Mouse (Mus musculus): ENCODE measurements around the gene Usp29.
A peak's percentile ranks its signal among the peaks of the same experiment; 100 is the strongest.
"Not testable (repeated sequence)": the region's sequence is repeated elsewhere in the genome, so short reads cannot be mapped to it uniquely, and the experiment has no call there.

The Usp29 gene

DNA sequence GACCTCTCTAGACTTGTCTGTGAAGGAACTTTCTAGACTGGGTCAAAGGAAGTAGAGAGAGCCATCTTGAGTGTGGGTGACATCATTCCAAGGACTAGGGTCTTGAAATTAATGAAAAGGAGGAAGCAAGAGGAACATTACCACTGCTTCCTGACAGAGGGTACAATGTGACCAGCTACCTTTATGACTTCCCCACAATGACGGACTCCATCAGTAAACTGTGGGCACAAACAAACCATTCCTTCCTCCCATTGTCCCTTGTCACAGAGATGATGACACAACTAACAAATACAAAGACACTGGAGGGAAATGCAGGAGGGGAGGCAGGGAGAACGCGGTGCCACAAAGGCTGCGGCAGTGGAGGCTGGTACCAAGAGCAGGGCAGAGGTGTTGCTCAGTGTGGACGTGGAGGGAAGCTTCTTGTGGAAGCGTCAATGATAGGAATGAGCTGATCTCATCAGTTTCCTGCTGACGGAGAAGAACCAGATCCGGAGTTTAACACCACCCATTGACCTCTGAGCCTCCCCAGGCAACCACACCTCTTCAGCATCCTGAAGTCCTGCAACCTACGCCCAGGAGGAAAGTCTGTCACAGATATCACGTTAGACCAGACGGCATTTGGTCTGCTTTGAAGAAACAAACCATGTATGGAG is 149.3 kb downstream of the Usp29 start:
- DNase-seq = no peak

- not testable (repeated sequence) for DNase-seq
Measured at GRCm38 (mm10) chr7:6880918-6881317, 150.5 kb downstream of the Usp29 start.

- DNase-seq = no peak
Measured at GRCm38 (mm10) chr7:6881473-6882046, 151.2 kb downstream of the Usp29 start.

DNA sequence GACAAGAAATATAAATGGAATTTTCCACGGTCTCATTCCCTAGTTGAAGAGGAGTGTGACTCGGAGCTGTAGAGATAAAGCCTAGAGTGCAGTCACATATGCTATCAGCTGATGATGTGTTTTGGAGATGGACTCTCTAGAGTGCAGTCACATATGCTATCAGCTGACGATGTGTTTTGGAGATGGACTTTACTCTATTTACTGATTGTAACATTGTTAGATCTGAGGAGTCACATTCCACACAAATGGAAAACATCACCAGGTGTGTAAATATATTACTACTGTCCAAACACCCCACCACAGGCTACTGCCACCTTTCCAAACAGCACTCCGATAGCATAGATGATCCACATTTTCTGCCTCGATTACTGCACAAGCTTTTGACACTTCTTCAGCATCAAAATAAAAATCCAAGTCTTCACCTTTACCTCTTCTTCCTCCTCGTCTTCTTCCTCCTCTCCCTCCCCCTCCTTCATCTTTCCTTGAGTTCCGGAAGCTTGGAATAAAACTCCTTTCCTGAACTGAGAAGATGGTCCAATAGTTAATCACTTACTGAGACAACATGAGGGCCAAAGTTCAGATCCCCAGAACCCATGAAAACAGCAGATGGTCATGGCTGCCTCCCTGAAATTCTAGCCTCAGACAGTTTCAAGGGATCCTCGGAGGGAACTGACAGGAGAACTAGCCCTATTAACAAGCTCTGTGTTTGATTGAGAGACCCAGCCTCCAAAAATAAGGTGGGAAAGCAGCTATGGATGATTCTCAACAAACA is 153.2 kb downstream of the Usp29 start:
- DNase-seq = no peak

DNA sequence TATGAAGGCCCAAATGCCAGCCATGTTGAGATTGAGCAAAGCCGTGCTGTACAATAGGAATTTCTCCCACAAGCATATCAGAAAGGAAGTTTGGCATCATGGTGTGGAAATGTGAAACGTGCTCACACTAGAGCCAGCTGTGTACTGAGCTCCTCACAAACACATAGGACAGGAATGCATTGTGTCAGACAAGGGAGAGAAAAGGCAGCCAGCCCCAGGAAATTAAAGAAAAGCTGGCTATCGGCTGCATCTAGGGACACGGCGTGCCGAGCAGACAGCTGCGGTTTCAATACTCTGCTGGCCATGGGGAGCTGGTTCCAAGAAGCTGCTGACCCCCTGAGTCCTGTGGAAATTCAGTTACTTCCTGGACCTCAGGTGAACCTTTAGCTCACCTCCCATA is 155.0 kb downstream of the Usp29 start:
- DNase-seq = no peak

DNA sequence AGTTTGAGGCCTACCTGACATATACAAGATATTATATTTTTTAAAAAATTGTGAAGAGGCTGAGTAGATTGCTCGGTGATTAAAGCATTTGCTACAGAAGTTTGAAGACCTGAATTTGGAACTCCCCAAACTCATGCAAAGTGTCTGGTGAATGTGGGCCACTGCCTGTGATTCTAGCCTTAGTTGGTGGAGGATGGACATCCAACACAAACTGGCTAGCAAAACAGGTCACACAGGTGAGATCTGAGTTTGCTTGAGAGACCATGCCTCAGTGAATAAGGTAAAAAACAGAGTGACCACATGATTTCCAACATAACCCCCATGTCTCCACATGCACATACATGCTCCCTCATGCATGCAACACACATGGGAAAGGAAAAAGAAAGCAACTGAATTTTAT is 156.5 kb downstream of the Usp29 start:
- no peak for DNase-seq

GRCm38 (mm10) chr7:6889871-6890270 is 159.5 kb downstream of the Usp29 start:
- DNase-seq = no peak

GRCm38 (mm10) chr7:6891206-6891605 is 160.8 kb downstream of the Usp29 start:
- DNase-seq = no peak

- DNase-seq = not testable (repeated sequence)
Measured at GRCm38 (mm10) chr7:6897021-6897420, 166.6 kb downstream of the Usp29 start.

DNA sequence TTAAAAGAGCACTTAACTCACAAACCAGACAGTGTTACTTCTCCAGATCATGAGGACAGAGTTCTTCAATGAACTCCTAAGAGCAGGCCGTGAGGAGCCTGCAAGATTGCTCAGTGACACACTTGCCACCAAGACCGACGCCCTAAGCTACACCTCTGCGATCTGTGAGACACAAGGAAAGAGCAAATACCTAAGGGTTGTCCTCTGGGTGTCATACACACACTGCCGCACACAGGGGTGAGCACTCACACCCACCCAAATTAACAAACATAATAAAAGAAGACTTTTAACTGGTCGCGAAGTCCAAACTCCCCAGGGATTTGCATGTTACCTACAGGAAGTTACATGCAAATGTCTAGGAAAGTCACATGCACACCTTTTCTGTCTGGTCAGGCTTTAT is 170.3 kb downstream of the Usp29 start:
- no peak for DNase-seq

DNA sequence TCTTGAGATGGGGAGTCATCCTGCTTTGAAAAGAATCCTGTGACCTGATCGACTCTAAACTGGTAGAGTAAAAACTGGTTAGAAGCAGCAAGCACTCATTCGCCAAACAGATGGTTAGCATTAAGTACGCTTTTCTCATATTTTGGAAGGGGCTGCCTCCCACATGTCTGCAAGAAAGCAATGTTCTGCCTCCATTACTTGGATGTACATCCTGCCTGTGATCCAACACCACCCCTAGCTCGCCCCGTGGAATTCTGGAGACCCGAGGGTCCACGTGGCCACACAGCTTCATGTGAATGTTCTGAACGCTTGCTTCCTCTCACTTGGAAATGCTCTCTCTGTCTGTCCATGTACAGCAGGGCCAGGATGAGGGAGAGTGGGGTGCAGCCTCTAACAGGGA is 173.1 kb downstream of the Usp29 start:
- no peak for DNase-seq

- no peak for DNase-seq
Measured at GRCm38 (mm10) chr7:6910527-6910926, 180.1 kb downstream of the Usp29 start.

DNA sequence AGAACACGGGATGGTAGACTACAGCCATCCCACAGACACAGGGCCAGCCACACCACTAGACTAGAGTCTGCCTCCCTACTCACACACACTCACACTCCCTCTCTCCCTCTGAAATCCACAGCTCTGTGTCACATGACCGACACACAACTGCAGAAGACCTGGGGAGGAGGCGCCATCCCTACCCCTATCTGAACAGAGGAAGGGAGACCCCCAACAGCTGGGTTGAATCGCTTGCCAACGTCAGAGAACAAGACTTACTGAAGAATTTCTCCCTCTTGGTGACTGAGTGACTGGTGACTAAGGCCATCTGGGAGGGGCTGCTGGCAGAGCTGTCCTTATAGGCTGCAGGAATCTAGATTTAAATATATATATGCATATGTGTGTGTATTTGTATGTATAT is 181.4 kb downstream of the Usp29 start:
- no peak for DNase-seq

DNA sequence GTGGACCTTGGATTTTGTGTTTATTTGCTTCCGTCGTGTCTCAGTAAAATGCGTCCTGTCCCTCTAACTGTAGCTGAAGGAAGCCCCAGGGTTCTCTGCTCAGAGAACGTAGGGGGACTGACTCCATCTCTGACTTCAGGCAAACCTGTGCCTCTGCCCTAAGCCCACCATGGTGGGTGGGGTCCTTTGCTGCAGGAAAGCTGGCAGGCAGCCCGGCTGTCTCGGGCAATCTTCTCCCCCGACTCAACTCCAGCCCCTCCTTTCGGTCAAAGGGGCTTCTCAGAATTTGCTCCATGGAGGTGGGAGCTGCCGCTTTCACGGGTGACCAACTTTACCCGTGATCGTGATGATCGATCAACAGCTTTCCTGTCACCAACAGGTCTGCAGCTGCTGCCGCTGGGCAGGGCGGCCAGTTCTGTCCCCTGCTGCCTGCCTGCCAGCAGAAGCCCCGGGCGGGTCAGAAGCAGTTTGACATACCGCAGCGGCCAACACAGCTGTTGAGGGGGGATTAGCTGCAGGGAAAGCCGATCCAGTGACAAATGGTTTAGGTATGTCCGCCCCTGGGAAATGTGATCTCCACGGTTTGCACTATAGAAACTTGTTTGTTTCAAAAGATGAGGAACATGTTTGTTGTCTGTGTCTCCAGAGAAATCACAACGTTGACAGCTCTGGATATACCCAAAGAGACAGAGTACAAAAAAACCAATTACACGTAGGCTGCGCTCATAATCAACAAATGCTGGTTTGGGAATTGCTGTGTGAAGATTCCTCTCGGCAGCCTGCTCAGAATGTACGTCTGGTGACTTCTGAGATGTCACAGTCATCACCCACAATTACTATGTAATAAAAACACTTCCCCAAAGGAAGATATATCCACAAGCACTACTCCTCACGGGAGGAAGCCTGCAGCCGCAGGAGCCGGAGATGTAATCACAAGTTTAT is 183.3 kb downstream of the Usp29 start:
- DNase-seq = peak; percentile 48

- DNase-seq = no peak
Measured at GRCm38 (mm10) chr7:6917126-6917525, 186.7 kb downstream of the Usp29 start.

DNA sequence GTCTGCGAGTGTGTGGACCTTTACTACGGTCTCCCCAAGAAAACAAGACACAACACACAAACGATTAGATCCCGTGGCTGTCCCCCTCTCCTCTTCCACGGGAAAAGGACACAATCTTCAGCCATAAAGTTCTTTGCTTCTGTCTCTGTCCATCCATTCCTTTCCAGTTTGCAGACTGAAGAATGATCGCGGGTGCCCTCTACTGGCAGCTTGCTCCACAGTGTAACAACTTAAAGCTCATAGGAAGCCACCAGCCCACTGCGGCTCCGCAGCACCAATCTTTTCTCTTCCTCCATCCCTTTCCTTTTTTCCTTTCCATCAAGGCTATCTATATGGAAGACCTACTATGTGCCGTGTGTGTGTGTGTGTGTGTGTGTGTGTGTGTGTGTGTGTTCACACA is 187.9 kb downstream of the Usp29 start:
- peak; percentile 88 for DNase-seq

- no peak for DNase-seq
Measured at GRCm38 (mm10) chr7:6919131-6919870, 188.9 kb downstream of the Usp29 start.

DNA sequence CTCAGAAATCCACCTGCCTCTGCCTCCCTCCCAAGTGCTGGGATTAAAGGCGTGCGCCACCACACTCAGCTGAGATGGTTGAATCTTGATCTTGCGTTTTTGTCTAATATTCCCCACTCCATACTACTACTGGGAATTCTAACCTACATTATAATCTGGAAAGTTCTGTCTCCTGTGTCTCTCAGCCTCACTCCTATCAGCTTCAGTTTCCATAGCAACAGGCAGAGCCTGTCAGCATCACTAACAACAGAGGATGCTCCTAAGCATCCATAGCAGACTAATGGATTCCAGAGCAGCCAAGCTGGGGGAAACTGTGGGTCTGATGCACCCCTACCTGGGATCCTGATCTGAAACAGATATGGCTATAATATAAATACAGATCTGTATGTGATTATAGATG is 193.1 kb downstream of the Usp29 start:
- DNase-seq = no peak

- DNase-seq = no peak
Measured at GRCm38 (mm10) chr7:6925926-6926730, 195.8 kb downstream of the Usp29 start.

DNA sequence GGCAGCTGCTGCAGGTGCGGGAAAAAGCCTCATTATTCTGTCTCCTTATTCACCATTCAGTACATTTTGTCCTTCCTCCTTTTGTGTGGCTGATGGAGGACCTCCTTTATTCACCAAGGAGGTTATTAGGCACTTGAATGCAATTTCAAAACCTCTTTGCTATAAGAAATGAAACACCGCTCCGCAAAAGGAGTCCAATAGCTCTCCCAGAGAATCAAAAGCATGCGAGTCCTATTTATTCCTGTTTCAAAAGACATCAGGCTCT is 196.3 kb downstream of the Usp29 start:
- DNase-seq = no peak

DNA sequence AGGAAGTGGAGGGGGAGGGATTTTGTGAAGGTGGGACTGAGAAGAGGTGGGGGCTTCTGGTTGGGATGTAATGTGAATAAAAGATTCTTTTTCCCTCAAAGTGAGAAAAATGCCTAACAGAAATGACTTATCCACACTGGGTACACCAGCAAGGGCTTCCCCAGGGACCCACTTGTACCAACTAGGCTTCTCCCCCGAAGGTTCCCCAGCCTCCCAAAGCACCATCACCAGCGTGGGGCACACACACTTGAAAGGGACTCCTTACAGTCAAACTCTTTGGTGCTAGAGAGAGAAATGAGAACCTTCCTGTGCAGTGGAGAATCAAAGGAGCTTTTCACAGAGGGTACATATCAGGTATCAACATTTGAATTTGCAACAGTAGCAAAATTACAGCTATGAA is 198.9 kb downstream of the Usp29 start:
- DNase-seq = no peak

DNA sequence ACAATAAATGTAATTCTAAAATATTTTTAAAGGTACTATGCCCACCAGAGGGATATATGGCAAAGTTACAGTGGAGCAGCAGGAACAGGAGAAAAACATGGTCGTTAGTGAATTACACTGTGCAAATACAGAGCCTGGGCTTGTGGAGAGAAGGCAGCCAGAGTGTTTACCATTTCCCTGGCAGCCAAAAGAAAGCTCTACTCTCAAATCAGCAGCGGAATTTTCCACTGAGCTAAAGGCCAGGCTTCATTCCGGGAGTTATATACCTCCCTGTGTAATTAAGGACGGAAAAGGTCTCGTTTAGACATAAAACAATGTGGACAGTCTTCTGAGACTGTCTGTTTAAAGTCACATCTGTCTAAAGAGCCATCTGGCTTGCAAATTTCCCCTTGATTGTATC is 204.4 kb downstream of the Usp29 start:
- DNase-seq = no peak
